Mouse (Mus musculus) inflammation-experienced regulatory T-cells, adult 16 weeks (primary cell): Measurements from ENCODE around the gene Vsx2. TPM values are rescaled to one million over a fixed set of nuclear protein-coding genes. Genes with fewer than 3 reads are reported as not detected.

Experiments used
- polyA plus RNA-seq: library from polyadenylated mRNA; unstranded; fragments of 100-300 nt; shearing (Covaris generic); gene quantifications from one replicate; pipeline ENCODE4 v1.2.1, GENCODE M21; 2017

Gene Vsx2
- polyA plus RNA-seq, result not detected

DNA sequence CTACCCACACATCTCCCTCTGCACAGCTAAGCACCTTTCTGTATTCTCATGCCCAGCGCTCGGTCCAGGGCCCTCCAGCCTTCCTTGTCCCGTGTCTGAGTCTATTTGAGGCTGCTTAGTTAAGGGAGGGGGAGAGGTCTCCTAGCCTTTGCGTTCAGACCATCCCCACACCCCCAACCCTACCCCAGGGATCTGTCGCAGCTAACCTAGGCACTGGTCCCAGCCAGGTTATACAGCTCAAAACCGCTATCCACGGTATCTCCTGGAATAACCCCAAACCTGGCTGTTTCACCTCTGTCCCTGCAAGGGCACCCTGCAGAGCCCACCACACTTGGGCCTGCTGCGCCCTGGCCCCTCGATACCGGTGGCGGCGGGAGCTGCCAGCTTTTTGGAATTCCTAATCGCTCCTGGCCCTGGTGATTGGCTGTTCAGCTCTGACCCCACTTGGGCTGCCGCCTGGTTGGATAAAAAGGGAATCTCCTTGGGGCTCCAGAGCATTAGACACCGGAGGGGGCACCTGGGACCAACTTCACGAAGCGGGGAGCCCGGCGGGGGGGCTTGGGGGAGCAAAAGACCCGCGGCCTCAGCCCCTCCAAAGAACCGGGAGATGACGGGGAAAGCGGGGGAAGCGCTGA is at the start of gene Vsx2:
Gene Vsx2, plus strand, starts transcription at position 427 of the 635 bp plus-strand sequence.

GRCm38 (mm10) chr12:84616977-84617630 is 47.5 kb downstream of the Vsx2 start, which contains the start of gene Abcd4:
Gene Abcd4, minus strand, starts transcription at chr12:84617413.

DNA sequence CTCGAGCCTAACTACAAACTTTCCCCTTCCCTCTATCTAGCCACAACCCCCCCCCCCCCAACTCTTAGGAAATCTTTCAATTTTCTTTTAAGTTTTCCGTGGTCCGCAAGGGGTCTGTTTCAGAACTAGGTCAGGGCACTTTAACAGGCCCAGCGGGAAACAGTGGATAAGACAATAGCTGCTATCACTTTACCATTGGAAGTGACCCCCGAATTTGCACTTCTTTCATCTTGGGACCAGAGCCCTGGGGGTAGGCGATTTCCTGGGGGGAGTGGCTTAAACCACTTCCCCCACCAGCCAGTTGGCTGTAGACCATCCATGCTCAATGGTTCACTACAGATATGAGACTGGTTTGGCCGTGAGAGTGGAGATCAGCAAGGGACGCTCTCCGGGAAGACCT is 71.1 kb downstream of the Vsx2 start, which contains the start of gene Vrtn:
Gene Vrtn, plus strand, starts transcription at position 366 of the 400 bp plus-strand sequence.

Other genes starting within 250 kb of the Vsx2 start
- 28.1 TPM for gene Coq6, start 208.1 kb upstream of the Vsx2 start, polyA plus RNA-seq
- 0.91 TPM for gene Fam161b, start 207.9 kb upstream of the Vsx2 start, polyA plus RNA-seq
- 61.3 TPM for gene Entpd5, start 160.7 kb upstream of the Vsx2 start, polyA plus RNA-seq
- 0.88 TPM for gene Bbof1, start 160.7 kb upstream of the Vsx2 start, polyA plus RNA-seq
- 36.0 TPM for gene Rnf113a2, start 152.6 kb upstream of the Vsx2 start, polyA plus RNA-seq
- 27.6 TPM for gene Aldh6a1, start 118.8 kb upstream of the Vsx2 start, polyA plus RNA-seq
- 25.9 TPM for gene Lin52, start 118.3 kb upstream of the Vsx2 start, polyA plus RNA-seq
- gene Abcd4, start 47.7 kb downstream of the Vsx2 start, polyA plus RNA-seq, result 29.4 TPM
- gene Vrtn, start 71.3 kb downstream of the Vsx2 start, polyA plus RNA-seq, result not detected
- not detected for gene Syndig1l, start 129.1 kb downstream of the Vsx2 start, polyA plus RNA-seq
- gene Npc2, start 203.4 kb downstream of the Vsx2 start, polyA plus RNA-seq, result 100 TPM
- 105 TPM for gene Isca2, start 203.5 kb downstream of the Vsx2 start, polyA plus RNA-seq